In the genomic region with DNA sequence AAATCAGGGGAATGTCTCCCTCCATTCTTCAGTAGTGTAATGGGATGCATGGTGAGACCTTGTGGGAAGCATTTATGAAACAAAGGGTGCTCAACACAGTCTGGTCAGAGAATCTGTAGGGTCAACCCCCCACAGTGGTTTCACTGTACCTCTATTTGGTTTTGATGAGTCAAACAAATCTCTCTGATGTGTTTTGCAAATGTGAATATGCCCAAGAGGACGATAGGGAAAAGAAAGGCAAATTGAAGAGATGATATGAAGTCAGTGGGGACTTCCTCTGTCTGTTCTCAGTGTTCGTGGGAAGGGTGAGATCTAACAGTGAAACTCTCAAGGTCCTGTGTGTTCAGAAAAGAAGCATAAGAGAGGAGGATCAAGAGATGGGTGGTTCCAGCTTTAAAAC, we compare ENCODE assay signal across 23 mouse cellular contexts.
"Had no signal": no experiment of that assay in that cellular context is flagged by ENCODE, and none has a peak within 500 bp of the region (broad histone marks: within the 10 kb centered on the region; RNA-seq: fewer than 3 reads in every experiment).

No protein-coding gene starts in this region.

- H3K27me3 ChIP-seq: heart, embryonic 15.5 days; hindbrain, embryonic 15.5 days; kidney, embryonic 15.5 days; limb, embryonic 12.5 days; liver, embryonic 13.5 days; liver, embryonic 15.5 days had no signal

- H3K9ac ChIP-seq: heart, embryonic 13.5 days; heart, embryonic 15.5 days; hindbrain, embryonic 15.5 days; kidney, embryonic 15.5 days; limb, embryonic 12.5 days; liver, embryonic 13.5 days; liver, embryonic 15.5 days had no signal

- H3K4me3 ChIP-seq: heart, adult 2 months; heart, embryonic 13.5 days; heart, embryonic 15.5 days; hindbrain, embryonic 15.5 days; kidney, embryonic 15.5 days; layer of hippocampus, adult 2 months; left cerebral cortex, adult 2 months; limb, embryonic 10.5 days; limb, embryonic 12.5 days; liver, embryonic 13.5 days; liver, embryonic 15.5 days had no signal

- H3K27ac ChIP-seq: heart, adult 2 months; heart, embryonic 13.5 days; heart, embryonic 15.5 days; hindbrain, embryonic 15.5 days; hindbrain, postnatal 0 days; kidney, embryonic 15.5 days; kidney, postnatal 0 days; layer of hippocampus, adult 2 months; left cerebral cortex, adult 2 months; limb, embryonic 10.5 days; limb, embryonic 12.5 days; liver, embryonic 13.5 days; liver, embryonic 15.5 days had no signal

- ATAC-seq: hindbrain, postnatal 0 days; intestine, embryonic 16.5 days had no signal

- H3K9me3 ChIP-seq: heart, embryonic 13.5 days; heart, embryonic 15.5 days; hindbrain, embryonic 15.5 days; kidney, embryonic 15.5 days; limb, embryonic 10.5 days; limb, embryonic 12.5 days; liver, embryonic 13.5 days; liver, embryonic 15.5 days had no signal

- H3K4me2 ChIP-seq: heart, embryonic 11.5 days; heart, embryonic 13.5 days; heart, embryonic 15.5 days; hindbrain, embryonic 15.5 days; kidney, embryonic 15.5 days; limb, embryonic 12.5 days; liver, embryonic 11.5 days; liver, embryonic 13.5 days; liver, embryonic 15.5 days had no signal

- H3K36me3 ChIP-seq: heart, embryonic 13.5 days; heart, embryonic 15.5 days; hindbrain, embryonic 15.5 days; kidney, embryonic 15.5 days; limb, embryonic 10.5 days; limb, embryonic 12.5 days; liver, embryonic 13.5 days; liver, embryonic 15.5 days had no signal

- DNase-seq: gastrocnemius, postnatal 14 days; gastrocnemius, postnatal 36 days; heart, adult 11 months; heart, adult 2 months; heart, postnatal 36 days; kidney, adult 11 months; kidney, postnatal 14 days; liver; liver, embryonic 13.5 days had no signal

- H3K4me1 ChIP-seq: heart, embryonic 13.5 days; heart, embryonic 15.5 days; kidney, embryonic 15.5 days; liver, embryonic 13.5 days; liver, embryonic 15.5 days had no signal
